Mouse (Mus musculus) heart, embryonic 15.5 days (tissue): ENCODE measurements around the gene Abca3. TPM values are rescaled to one million over a fixed set of nuclear protein-coding genes. Genes with fewer than 3 reads are reported as not detected.
"Not testable (repeated sequence)": the region's sequence is repeated elsewhere in the genome, so short reads cannot be mapped to it uniquely, and the experiment has no call there.

ENCODE experiments used
- ATAC-seq: fragments of 200-750 bp; cut with Nextera tagmentation; replicated peaks from 2 replicates; pipeline ENCODE4 v1.8.0; 2017; ENCODE audit warnings: low read depth, moderate TSS enrichment; ENCODE audit not compliant: insufficient number of reproducible peaks, insufficient read depth, low FRiP score
- H3K27ac ChIP-seq: fragments of 300-500 bp; sonication (generic); 2 replicates; pipeline ENCODE4 v1.5.1; 2015; ENCODE audit warnings: mild to moderate bottlenecking, inconsistent platforms
- H3K27me3 ChIP-seq: fragments of 300-500 bp; sonication (generic); 2 replicates; pipeline ENCODE4 v1.6.1; 2015; ENCODE audit warnings: inconsistent platforms
- H3K36me3 ChIP-seq: fragments of 300-500 bp; sonication (generic); 2 replicates; pipeline ENCODE4 v1.6.1; 2015; ENCODE audit warnings: mild to moderate bottlenecking, inconsistent platforms
- H3K4me1 ChIP-seq: fragments of 300-500 bp; sonication (generic); replicated peaks from 2 replicates; pipeline ENCODE4 v1.6.1; 2015; ENCODE audit warnings: inconsistent platforms
- H3K4me2 ChIP-seq: fragments of 300-500 bp; sonication (generic); 2 replicates; pipeline ENCODE4 v1.6.1; 2015; ENCODE audit warnings: inconsistent platforms, mild to moderate bottlenecking, moderate library complexity
- H3K4me3 ChIP-seq: fragments of 300-500 bp; sonication (generic); 2 replicates; pipeline ENCODE4 v1.5.1; 2015; ENCODE audit warnings: mild to moderate bottlenecking, inconsistent platforms
- H3K9ac ChIP-seq: fragments of 300-500 bp; sonication (generic); 2 replicates; pipeline ENCODE4 v1.6.1; 2015; ENCODE audit warnings: mild to moderate bottlenecking, inconsistent platforms
- H3K9me3 ChIP-seq: fragments of 300-500 bp; sonication (generic); replicated peaks from 2 replicates; pipeline ENCODE4 v1.6.1; 2016; ENCODE audit warnings: inconsistent platforms
- WGBS: fragments of 180-500 bp; shearing (Covaris S2); methylation state at CpG from one replicate; pipeline ENCODE4 v1.1.7; 2015; ENCODE audit warnings: mixed read lengths; 5-methylcytosine and 5-hydroxymethylcytosine counted together
- polyA plus RNA-seq: library from polyadenylated mRNA; unstranded; fragments of >200 nt; fragmentation: Nextera tagmentation; extraction: Ambion mirVana; gene quantifications from 2 replicates; pipeline ENCODE4 v1.2.1, GENCODE M21; 2015

The Abca3 gene
- polyA plus RNA-seq, 1 experiment from 2014 or later = 6.0 TPM

DNA sequence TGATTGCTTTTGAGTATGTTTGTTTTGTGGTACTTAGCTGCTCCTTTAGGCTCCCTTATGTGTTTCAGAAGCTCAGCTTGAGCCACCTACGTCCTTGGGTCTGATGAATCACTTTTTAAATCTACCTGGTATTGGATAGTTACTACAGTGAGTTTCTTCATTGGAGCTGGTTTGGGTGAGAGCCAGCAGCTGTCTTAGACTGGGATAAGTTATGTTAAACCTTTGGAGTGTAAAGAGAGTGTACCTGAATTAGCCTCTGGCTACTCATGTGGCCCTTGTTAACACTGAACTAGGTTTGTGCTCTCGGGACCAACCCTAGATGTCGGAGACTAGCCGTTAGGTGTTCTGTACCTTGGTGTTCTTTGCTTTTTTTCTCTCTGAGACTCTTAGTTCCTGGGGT is 71.4 kb downstream of the Abca3 start:
- 91% methylated on average over 4 of the region's 4 CpGs for WGBS
- H3K9ac ChIP-seq = no peak overlapping the region
- ATAC-seq = no peak

GRCm38 (mm10) chr17:24424489-24424888 is 72.7 kb downstream of the Abca3 start:
- Histone ChIP-seq H3K36me3 (peaks cover 56% of the 10 kb centered on the region), H3K27ac (no peak overlapping the region), H3K4me3 (no peak overlapping the region), H3K4me2 (no peak overlapping the region), H3K9ac (no peak overlapping the region), H3K9me3 (no peaks in the 10 kb centered on the region), H3K27me3 (no peaks in the 10 kb centered on the region), H3K4me1 (peaks cover 18% of the 10 kb centered on the region)
- no peak for ATAC-seq
- WGBS = 88% methylated on average over 5 of the region's 5 CpGs

More for the DNA sequence above, 71.4 kb downstream of the Abca3 start:
- Histone ChIP-seq H3K27ac (no peak overlapping the region), H3K36me3 (peaks cover 69% of the 10 kb centered on the region), H3K9me3 (no peaks in the 10 kb centered on the region), H3K4me2 (no peak overlapping the region), H3K4me1 (peaks cover 12% of the 10 kb centered on the region), H3K27me3 (no peaks in the 10 kb centered on the region), H3K4me3 (no peak overlapping the region)

- H3K27me3 ChIP-seq, ATAC-seq, H3K9me3 ChIP-seq, H3K27ac ChIP-seq, H3K4me2 ChIP-seq, H3K4me3 ChIP-seq, H3K9ac ChIP-seq: not testable (repeated sequence)
- Histone ChIP-seq H3K4me1 (peaks cover 23% of the 10 kb centered on the region), H3K36me3 (peaks cover 48% of the 10 kb centered on the region)
- WGBS = 96% methylated on average over 6 of the region's 8 CpGs
These were observed 73.6 kb downstream of the Abca3 start for GRCm38 (mm10) chr17:24425326-24425725.

DNA sequence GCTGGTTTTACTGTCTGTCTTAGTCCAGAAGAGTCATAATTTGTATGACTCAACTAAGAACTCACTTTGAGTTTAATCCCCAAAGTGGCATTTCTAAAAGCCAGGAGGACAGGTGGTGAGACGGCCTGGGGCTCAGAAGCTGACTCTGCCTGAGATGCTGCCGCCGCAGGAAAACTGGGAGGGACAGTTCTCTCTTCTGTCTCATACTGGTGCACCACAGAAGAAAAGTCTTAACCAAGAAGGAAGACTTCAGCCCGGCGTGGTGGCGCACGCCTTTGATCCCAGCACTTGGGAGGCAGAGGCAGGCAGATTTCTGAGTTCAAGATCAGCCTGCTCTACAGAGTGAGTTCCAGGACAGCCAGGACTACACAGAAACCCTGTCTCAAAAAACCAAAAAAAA is 74.2 kb downstream of the Abca3 start:
- no peak overlapping the region for H3K9ac ChIP-seq
- H3K27me3 ChIP-seq = no peaks in the 10 kb centered on the region
- peak overlapping the region; percentile 68 for H3K4me3 ChIP-seq
- H3K36me3 ChIP-seq = peaks cover 42% of the 10 kb centered on the region
- peaks cover 29% of the 10 kb centered on the region for H3K4me1 ChIP-seq
- WGBS = 84% methylated on average over 7 of the region's 7 CpGs
- no peaks in the 10 kb centered on the region for H3K9me3 ChIP-seq
- ATAC-seq = no peak
- H3K27ac ChIP-seq = peak overlapping the region; percentile 96
- H3K4me2 ChIP-seq = peak overlapping the region; percentile 72

- WGBS = under 1% methylated on average over 48 of the region's 48 CpGs
- Histone ChIP-seq H3K4me3 (peak within 1 kb of the TSS; percentile 68), H3K9me3 (no peaks in the 10 kb centered on the region), H3K36me3 (peaks cover 35% of the 10 kb centered on the region), H3K4me2 (peak within 1 kb of the TSS; percentile 72), H3K9ac (peak within 1 kb of the TSS; percentile 87), H3K27ac (peak within 1 kb of the TSS; percentile 96), H3K4me1 (peaks cover 29% of the 10 kb centered on the region), H3K27me3 (no peaks in the 10 kb centered on the region)
- peak; percentile 98 for ATAC-seq
These were observed 74.9 kb downstream of the Abca3 start, which contains the start of gene Eci1 for GRCm38 (mm10) chr17:24426471-24427169. Gene Eci1 (plus strand): TSS chr17:24426641.

- Histone ChIP-seq H3K9ac (peak overlapping the region; percentile 87), H3K27ac (peak overlapping the region; percentile 96), H3K4me2 (peak overlapping the region; percentile 72), H3K9me3 (no peaks in the 10 kb centered on the region), H3K4me1 (peaks cover 29% of the 10 kb centered on the region), H3K36me3 (peaks cover 30% of the 10 kb centered on the region), H3K4me3 (peak overlapping the region; percentile 68), H3K27me3 (no peaks in the 10 kb centered on the region)
- WGBS = 2% methylated on average over 8 of the region's 8 CpGs
- 0 out of 2 replicates have a peak, but pooled peaks have one; percentile 9 for ATAC-seq
These were observed 75.4 kb downstream of the Abca3 start for GRCm38 (mm10) chr17:24427170-24427557.

GRCm38 (mm10) chr17:24429201-24429983 is 77.6 kb downstream of the Abca3 start:
- Histone ChIP-seq H3K27ac (peak overlapping the region; percentile 87), H3K4me1 (peaks cover 29% of the 10 kb centered on the region), H3K9ac (0 out of 2 replicates have a peak overlapping the region, but pooled peaks have one; percentile 8), H3K4me3 (peak overlapping the region; percentile 12; the same call in 1 of the 2 replicates), H3K4me2 (peak overlapping the region; percentile 41), H3K9me3 (no peaks in the 10 kb centered on the region), H3K27me3 (no peaks in the 10 kb centered on the region), H3K36me3 (peaks cover 10% of the 10 kb centered on the region)
- peak; percentile 32 for ATAC-seq
- 55% methylated on average over 14 of the region's 14 CpGs for WGBS

- Histone ChIP-seq H3K36me3 (peaks cover 55% of the 10 kb centered on the region), H3K27me3 (no peaks in the 10 kb centered on the region), H3K9me3 (no peaks in the 10 kb centered on the region), H3K4me3 (no peak overlapping the region), H3K9ac (no peak overlapping the region), H3K27ac (no peak overlapping the region), H3K4me1 (no peaks in the 10 kb centered on the region), H3K4me2 (no peak overlapping the region)
- no peak for ATAC-seq
- 77% methylated on average over 5 of the region's 5 CpGs for WGBS
These were observed 85.3 kb downstream of the Abca3 start for GRCm38 (mm10) chr17:24437016-24437415.

GRCm38 (mm10) chr17:24440377-24440776 is 88.6 kb downstream of the Abca3 start:
- H3K36me3 ChIP-seq = peaks cover 70% of the 10 kb centered on the region
- 89% methylated on average over 8 of the region's 8 CpGs for WGBS
- no peak for ATAC-seq

DNA sequence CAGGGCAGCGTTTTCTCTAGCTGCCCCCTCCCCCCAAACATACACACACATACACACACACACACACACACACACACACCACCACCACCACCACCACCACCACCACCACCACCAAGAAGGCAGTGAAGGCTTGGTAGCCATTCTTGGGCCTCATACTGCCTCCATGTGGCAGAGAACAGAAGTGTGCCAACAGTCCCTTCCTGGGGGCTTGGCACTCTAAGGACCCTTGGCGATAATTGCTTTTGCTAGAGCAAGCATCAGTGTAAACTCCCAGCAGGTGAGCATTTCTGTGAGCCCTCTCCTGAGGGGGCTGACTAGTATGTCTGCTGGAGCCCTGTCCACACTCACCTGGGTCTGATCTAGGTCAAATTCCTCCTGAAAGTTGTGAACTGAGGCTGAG is 89.4 kb downstream of the Abca3 start:
- no peaks in the 10 kb centered on the region for H3K4me1 ChIP-seq
- H3K27me3 ChIP-seq = no peaks in the 10 kb centered on the region
- H3K4me3 ChIP-seq = no peak overlapping the region
- WGBS = 55% methylated on average over 2 of the region's 2 CpGs
- no peaks in the 10 kb centered on the region for H3K9me3 ChIP-seq
- no peak overlapping the region for H3K4me2 ChIP-seq
- no peak for ATAC-seq
- peaks cover 72% of the 10 kb centered on the region for H3K36me3 ChIP-seq
- H3K9ac ChIP-seq = no peak overlapping the region
- H3K27ac ChIP-seq = no peak overlapping the region

More at GRCm38 (mm10) chr17:24440377-24440776, 88.6 kb downstream of the Abca3 start:
- Histone ChIP-seq H3K9me3 (no peaks in the 10 kb centered on the region), H3K4me2 (no peak overlapping the region), H3K27ac (no peak overlapping the region), H3K9ac (no peak overlapping the region), H3K4me1 (no peaks in the 10 kb centered on the region), H3K4me3 (no peak overlapping the region), H3K27me3 (no peaks in the 10 kb centered on the region)

DNA sequence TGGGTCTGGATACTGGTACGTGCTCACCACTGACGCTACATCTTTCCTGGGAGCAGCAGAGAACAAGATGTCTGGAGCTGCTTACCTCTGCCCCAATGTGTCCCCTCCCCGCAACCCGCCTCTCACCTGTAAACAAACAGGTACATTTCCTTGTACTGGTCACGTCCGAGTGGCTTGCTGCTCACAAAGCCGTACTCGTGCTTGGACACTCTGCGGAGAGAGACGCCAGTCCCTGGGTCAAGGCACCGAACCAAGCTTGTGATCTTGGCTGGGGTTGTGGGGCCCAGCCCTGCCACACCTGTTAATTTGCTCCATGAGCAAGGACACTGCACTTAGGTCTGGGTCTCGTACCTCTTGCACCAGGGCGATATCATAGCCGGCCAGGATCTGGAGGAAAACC is 90.4 kb downstream of the Abca3 start:
- Histone ChIP-seq H3K9me3 (no peaks in the 10 kb centered on the region), H3K36me3 (peaks cover 74% of the 10 kb centered on the region), H3K27me3 (no peaks in the 10 kb centered on the region), H3K27ac (no peak overlapping the region), H3K9ac (no peak overlapping the region), H3K4me1 (no peaks in the 10 kb centered on the region), H3K4me3 (no peak overlapping the region), H3K4me2 (no peak overlapping the region)
- 83% methylated on average over 14 of the region's 14 CpGs for WGBS
- ATAC-seq = no peak
